Mouse (Mus musculus) gastrocnemius, adult 2 months (tissue): ENCODE measurements around the gene Ttll1. TPM values are rescaled to one million over a fixed set of nuclear protein-coding genes. Genes with fewer than 3 reads are reported as not detected.
"Not testable (repeated sequence)": the region's sequence is repeated elsewhere in the genome, so short reads cannot be mapped to it uniquely, and the experiment has no call there.

Experiments
- DNase-seq: peaks from one replicate; pipeline ENCODE4 v3.0.0; 2022
- H3K27ac ChIP-seq: fragments of 200-600 bp; 2 replicates; pipeline ENCODE4 v1.8.1; 2022; ENCODE audit warnings: mild to moderate bottlenecking
- H3K4me3 ChIP-seq: fragments of 200-600 bp; 2 replicates; pipeline ENCODE4 v1.8.1; 2022; ENCODE audit warnings: mild to moderate bottlenecking, moderate library complexity
- CTCF ChIP-seq: fragments of 200-600 bp; IDR thresholded peaks from 2 replicates; pipeline ENCODE4 v1.8.1; 2022; ENCODE audit warnings: antibody characterized with exemption, mild to moderate bottlenecking, moderate library complexity
- intact Hi-C: fragments of 180-260 bp; cut with DNase I; formaldehyde crosslinking; loops from one replicate; pipeline ENCODE4 v1.15.1; 2025
- total RNA-seq, 2 experiments: library from RNA; stranded (reverse); gene quantifications; 2 replicates each; pipeline ENCODE4 v1.2.3; 2021

Gene Ttll1
- total RNA-seq, 2 experiments from 2014 or later = 2.5 to 3.8 TPM

DNA sequence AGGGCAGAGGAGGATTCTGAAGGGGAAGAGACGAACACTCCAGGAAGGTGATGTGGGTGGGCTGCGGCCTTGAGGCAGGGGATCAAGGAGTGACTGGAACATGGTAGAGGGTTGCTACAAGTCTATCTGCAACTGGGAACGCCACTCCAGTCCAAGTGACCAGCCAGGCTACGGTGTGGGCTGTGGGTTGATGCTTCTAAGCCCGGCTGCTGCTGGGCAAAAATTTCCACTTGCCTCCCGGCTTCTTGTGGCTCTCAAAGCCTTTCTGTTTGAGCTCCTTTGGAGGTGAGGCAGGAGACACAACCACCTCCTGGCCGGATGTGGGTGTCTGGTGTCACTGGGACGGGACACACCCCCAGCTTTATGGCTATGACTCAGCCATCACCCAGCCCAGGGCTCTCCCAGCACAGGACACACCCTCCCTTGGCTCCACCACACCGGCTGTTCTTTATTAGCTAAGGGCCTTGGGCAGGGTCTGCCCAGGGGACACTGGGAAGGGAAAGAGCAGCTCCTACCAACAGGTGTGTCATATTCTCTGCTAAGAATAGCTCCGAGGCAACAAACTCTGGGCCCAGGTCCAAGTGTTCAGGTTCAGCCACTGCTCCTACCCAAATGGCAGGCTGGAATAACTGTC lies 36.7 kb downstream of the Ttll1 start:
- peak overlapping the region; percentile 32 for H3K4me3 ChIP-seq
- TF ChIP-seq CTCF = no peak
- intact Hi-C loops = no loop called here
- H3K27ac ChIP-seq = peak overlapping the region; percentile 80
- DNase-seq = peak; percentile 87

DNA sequence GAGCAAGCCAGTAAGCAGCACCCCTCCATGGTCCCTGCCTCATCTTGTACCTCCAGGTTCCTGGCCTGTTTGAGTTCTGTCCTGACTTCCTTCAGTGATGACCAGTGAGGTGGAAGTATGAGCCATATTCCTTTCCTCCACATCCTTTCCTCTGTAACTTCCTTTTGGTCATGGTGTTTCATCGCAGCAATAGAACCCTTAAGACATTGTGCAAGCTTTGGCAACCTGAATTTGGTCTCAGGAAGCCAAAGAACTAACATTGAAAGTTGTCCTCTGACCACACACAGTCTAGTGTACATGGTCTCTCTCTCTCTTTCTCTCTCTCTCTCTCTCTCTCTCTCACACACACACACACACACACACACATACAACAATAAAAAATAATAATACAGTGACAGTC lies 37.4 kb downstream of the Ttll1 start:
- intact Hi-C loops = no loop called here
- TF ChIP-seq CTCF = no peak
- no peak for DNase-seq
- peak overlapping the region; percentile 80 for H3K27ac ChIP-seq
- H3K4me3 ChIP-seq = no peak overlapping the region

GRCm38 (mm10) chr15:83471476-83471875 lies 39.2 kb downstream of the Ttll1 start:
- Histone ChIP-seq H3K27ac (peak overlapping the region; percentile 49), H3K4me3 (no peak overlapping the region)
- no peak for TF ChIP-seq CTCF
- intact Hi-C loops = no loop called here
- peak; percentile 82 for DNase-seq

DNA sequence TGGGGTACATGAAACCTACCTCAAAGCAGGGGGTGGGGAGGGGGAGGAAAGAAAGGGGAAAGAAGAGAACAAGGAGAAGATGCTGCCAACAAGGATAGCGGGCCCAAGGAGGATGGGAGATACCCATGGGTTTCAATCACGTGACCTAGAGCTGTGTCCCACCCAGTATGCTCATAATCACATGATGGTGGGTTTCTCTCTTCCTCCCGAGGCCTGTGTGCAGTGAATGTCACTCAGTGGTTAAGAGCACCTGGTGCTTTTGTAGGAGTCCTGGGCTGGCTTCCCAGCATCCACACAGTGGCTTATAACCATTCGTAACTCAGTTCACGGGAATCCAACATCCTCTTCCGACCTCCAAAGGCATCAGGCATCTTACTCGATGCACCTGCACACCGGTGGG lies 40.2 kb downstream of the Ttll1 start:
- no peak for TF ChIP-seq CTCF
- H3K27ac ChIP-seq = peak overlapping the region; percentile 49; the same call in 1 of the 2 replicates
- H3K4me3 ChIP-seq = no peak overlapping the region
- no peak for DNase-seq
- intact Hi-C loops = no loop called here

GRCm38 (mm10) chr15:83469279-83469821 lies 41.3 kb downstream of the Ttll1 start:
- peak; percentile 62 for DNase-seq
- TF ChIP-seq CTCF = peak; percentile 10; the same call in 1 of the 2 replicates
- intact Hi-C loops = loop anchor here (10.0 kb wide), 1 partner anchor 55 kb away; no protein-coding TSS in a partner anchor
- Histone ChIP-seq H3K27ac (peak overlapping the region; percentile 65), H3K4me3 (no peak overlapping the region)

GRCm38 (mm10) chr15:83467232-83467966 lies 43.3 kb downstream of the Ttll1 start:
- intact Hi-C loops = loop anchor here (10.0 kb wide), 1 partner anchor 53 kb away; no protein-coding TSS in a partner anchor
- no peak for TF ChIP-seq CTCF

GRCm38 (mm10) chr15:83466331-83466730 lies 44.4 kb downstream of the Ttll1 start:
- no peak for TF ChIP-seq CTCF
- no peak for DNase-seq
- Histone ChIP-seq H3K4me3 (no peak overlapping the region), H3K27ac (peak overlapping the region; percentile 51)
- intact Hi-C loops = loop anchor here (10.0 kb wide), 1 partner anchor 52 kb away; no protein-coding TSS in a partner anchor

More at GRCm38 (mm10) chr15:83467232-83467966, 43.3 kb downstream of the Ttll1 start:
- Histone ChIP-seq H3K27ac (no peak overlapping the region), H3K4me3 (no peak overlapping the region)
- no peak for DNase-seq

DNA sequence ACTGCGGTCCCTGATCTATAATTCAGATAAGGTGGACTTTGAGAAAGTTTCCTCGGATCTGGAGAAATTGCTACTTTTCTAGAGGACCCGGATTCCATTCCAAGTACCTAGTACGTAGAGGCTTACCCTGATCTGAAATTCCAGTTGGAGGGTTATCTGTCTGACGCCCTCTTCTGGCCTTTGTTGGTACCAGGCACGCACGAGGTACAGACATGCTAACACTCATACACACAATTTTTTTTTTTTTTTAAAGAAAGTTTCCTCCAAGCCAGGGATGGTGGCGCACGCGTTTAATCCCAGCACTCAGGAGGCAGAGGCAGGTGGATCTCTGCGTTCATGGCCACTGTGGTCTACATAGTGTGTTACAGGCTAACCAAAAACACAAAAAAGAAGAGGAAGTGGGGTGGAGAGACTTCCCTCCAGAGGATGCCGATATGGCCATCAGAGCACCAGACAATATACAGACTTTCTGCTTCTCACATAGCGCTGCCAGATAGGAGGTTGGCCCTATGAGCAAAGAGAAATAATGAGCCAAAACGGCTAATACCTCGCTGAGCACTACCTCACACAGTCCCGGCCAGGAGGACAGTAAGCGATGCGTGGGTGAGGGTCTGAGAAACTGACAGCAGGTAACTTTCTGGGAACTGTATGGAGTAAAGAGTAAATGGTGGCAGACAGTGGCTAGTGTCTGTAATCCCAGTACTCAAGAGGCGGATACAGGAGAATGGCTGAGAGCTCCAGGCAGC lies 45.6 kb downstream of the Ttll1 start:
- TF ChIP-seq CTCF = peak; percentile 39
- Histone ChIP-seq H3K4me3 (peak overlapping the region; percentile 94), H3K27ac (peak overlapping the region; percentile 94)
- intact Hi-C loops = loop anchor here (2.0 to 10.0 kb wide), 2 partner anchors 32 to 50 kb away; no protein-coding TSS in a partner anchor
- DNase-seq = no peak

- no peak for TF ChIP-seq CTCF
- intact Hi-C loops = loop anchor here (2.0 to 10.0 kb wide), 2 partner anchors 31 to 49 kb away; no protein-coding TSS in a partner anchor
- peak; percentile 99 for DNase-seq
Observed at GRCm38 (mm10) chr15:83464083-83464904, 46.4 kb downstream of the Ttll1 start, which contains the start of gene Pacsin2. Gene Pacsin2, minus strand, starts transcription at chr15:83464606.

DNA sequence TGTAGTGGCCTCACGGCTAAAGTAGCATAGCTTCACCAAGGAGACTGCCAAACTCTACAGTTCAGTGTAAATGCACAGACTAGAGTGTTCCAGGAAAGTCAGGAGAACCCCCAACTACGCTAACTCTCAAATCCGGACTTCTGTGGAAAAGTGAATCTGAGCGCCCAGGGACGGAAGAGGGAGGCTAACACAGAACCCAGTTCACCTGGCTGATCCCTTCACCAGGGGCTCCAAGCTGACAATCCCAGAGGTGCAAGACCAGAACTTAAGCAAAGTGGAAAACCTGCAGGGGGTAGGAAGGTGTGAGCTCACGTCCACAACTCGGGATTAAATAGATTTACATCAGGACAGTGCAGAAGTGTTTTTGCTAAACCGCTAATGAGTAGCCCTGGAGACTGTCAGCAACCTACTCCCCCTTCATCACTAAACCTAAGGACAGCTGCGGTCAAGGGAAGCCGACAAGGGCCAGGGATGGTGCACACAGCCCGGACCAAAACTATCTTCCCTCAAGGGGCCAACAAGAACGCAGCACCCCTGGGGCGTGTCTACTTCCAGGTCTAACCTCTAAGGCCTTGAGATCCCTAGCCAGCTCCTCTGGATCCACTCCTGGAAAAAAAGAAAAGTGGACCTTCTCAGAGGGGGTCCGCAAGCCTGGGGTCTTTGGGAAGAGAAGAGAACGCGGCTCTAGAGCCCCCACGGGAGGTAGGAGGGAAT lies 47.2 kb downstream of the Ttll1 start:
- no peak for DNase-seq
- Histone ChIP-seq H3K4me3 (peak overlapping the region; percentile 94), H3K27ac (peak overlapping the region; percentile 94)
- intact Hi-C loops = loop anchor here (2.0 to 10.0 kb wide), 2 partner anchors 31 to 49 kb away; no protein-coding TSS in a partner anchor
- TF ChIP-seq CTCF = no peak

More at GRCm38 (mm10) chr15:83464083-83464904, 46.4 kb downstream of the Ttll1 start, which contains the start of gene Pacsin2:
- H3K4me3 ChIP-seq = peak within 1 kb of the TSS; percentile 94
- peak within 1 kb of the TSS; percentile 94 for H3K27ac ChIP-seq

GRCm38 (mm10) chr15:83462349-83462748 lies 48.3 kb downstream of the Ttll1 start:
- H3K27ac ChIP-seq, DNase-seq: not testable (repeated sequence)
- peak overlapping the region; percentile 94; the same call in 1 of the 2 replicates for H3K4me3 ChIP-seq
- intact Hi-C loops = loop anchor here (10.0 kb wide), 1 partner anchor 48 kb away; no protein-coding TSS in a partner anchor
